Mouse (Mus musculus): ENCODE data around the gene Fbxl5. TPM values are rescaled to one million over a fixed set of nuclear protein-coding genes. Genes with fewer than 3 reads are reported as not detected.

Fbxl5 gene
- polyA plus RNA-seq, 1 experiment from 2014 or later, result 58.4 TPM

DNA sequence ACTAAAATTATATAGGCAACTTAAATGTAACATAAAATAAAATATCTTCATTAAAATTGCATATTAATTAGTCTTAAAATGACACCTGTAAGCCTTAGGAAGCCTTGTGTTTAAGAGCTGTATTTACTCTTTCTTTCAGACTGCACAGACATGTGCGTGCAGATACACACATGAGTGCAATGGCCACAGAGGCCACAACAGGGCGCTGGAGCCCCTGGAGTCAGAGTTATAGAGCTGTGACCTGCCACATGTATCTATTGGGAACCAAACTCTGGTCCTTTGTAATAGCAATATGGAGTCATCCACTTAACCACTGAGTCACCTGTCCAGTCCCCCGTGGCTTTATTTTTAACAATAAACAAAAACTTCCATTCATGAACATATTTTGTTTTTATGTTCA is 72.3 kb downstream of the Fbxl5 start:
- Histone ChIP-seq H3K27me3 (ENCODE audit: poor library complexity, severe bottlenecking) (no peaks in the 10 kb centered on the region), H3K27ac (no peak overlapping the region), H3K9me3 (no peaks in the 10 kb centered on the region), H3K4me3 (no peak overlapping the region), H3K4me1 (no peaks in the 10 kb centered on the region), H3K36me3 (replicated peaks) (peaks cover 60% of the 10 kb centered on the region)
- no peak for DNase-seq (ENCODE audit: extremely low spot score, low spot score)
- 88% methylated on average over 3 of the region's 3 CpGs for WGBS

- no peak overlapping the region for H3K4me3 ChIP-seq
- 95% methylated on average over 4 of the region's 4 CpGs for WGBS
- no peaks in the 10 kb centered on the region for H3K4me1 ChIP-seq
- no peaks in the 10 kb centered on the region for H3K9me3 ChIP-seq
- H3K27ac ChIP-seq, result no peak overlapping the region
- no peak for DNase-seq (ENCODE audit: extremely low spot score, low spot score)
- H3K36me3 ChIP-seq (replicated peaks), result peaks cover 62% of the 10 kb centered on the region
- H3K27me3 ChIP-seq (ENCODE audit: poor library complexity, severe bottlenecking), result no peaks in the 10 kb centered on the region
Observed at GRCm38 (mm10) chr5:43748039-43748438, 73.4 kb downstream of the Fbxl5 start.

- 70% methylated on average over 5 of the region's 5 CpGs for WGBS
- H3K27me3 ChIP-seq (ENCODE audit: poor library complexity, severe bottlenecking), result no peaks in the 10 kb centered on the region
- H3K27ac ChIP-seq, result no peak overlapping the region
- no peak for DNase-seq (ENCODE audit: extremely low spot score, low spot score)
- no peak overlapping the region for H3K4me3 ChIP-seq
- H3K9me3 ChIP-seq, result no peaks in the 10 kb centered on the region
- peaks cover 74% of the 10 kb centered on the region for H3K36me3 ChIP-seq (replicated peaks)
- H3K4me1 ChIP-seq, result no peaks in the 10 kb centered on the region
Observed at GRCm38 (mm10) chr5:43745156-43745555, 76.3 kb downstream of the Fbxl5 start.

- WGBS, result 89% methylated on average over 1 of the region's 1 CpGs
- Histone ChIP-seq H3K9me3 (no peaks in the 10 kb centered on the region), H3K4me3 (no peak overlapping the region), H3K36me3 (replicated peaks) (peaks cover 76% of the 10 kb centered on the region), H3K27ac (no peak overlapping the region), H3K27me3 (ENCODE audit: poor library complexity, severe bottlenecking) (no peaks in the 10 kb centered on the region), H3K4me1 (no peaks in the 10 kb centered on the region)
- no peak for DNase-seq (ENCODE audit: extremely low spot score, low spot score)
Observed at GRCm38 (mm10) chr5:43744187-43744586, 77.3 kb downstream of the Fbxl5 start.

GRCm38 (mm10) chr5:43732381-43732780 is 89.1 kb downstream of the Fbxl5 start:
- WGBS, result 92% methylated on average over 8 of the region's 8 CpGs
- Histone ChIP-seq H3K4me1 (no peaks in the 10 kb centered on the region), H3K36me3 (replicated peaks) (peaks cover 57% of the 10 kb centered on the region)

GRCm38 (mm10) chr5:43728375-43729165 is 92.9 kb downstream of the Fbxl5 start:
- Histone ChIP-seq H3K4me3 (no peak overlapping the region), H3K27me3 (ENCODE audit: poor library complexity, severe bottlenecking) (no peaks in the 10 kb centered on the region), H3K36me3 (replicated peaks) (peaks cover 72% of the 10 kb centered on the region), H3K27ac (no peak overlapping the region), H3K4me1 (no peaks in the 10 kb centered on the region), H3K9me3 (no peaks in the 10 kb centered on the region)
- DNase-seq (ENCODE audit: extremely low spot score, low spot score), result no peak
- 92% methylated on average over 11 of the region's 11 CpGs for WGBS

More at GRCm38 (mm10) chr5:43732381-43732780, 89.1 kb downstream of the Fbxl5 start:
- H3K9me3 ChIP-seq, result no peaks in the 10 kb centered on the region
- H3K27me3 ChIP-seq (ENCODE audit: poor library complexity, severe bottlenecking), result no peaks in the 10 kb centered on the region
- H3K27ac ChIP-seq, result no peak overlapping the region
- no peak overlapping the region for H3K4me3 ChIP-seq
- no peak for DNase-seq (ENCODE audit: extremely low spot score, low spot score)

DNA sequence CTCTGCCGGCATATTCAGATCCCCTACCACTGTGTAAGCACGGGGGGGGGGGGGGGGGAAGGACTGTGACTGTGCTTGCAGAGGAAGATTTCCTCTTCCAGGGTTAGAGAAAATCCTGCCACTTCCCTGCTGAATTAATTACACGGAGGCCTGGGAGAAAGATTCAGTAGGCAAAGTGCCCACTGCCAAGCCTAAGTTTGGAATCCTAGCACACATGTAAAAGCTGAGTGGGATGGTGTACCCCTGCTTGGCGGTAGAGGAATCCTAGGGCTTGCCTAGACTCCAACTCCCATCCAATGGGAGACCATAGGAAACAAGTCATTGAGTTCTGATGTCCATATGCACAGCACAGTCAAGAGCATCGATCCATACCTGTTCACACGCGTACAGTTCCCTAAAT is 97.6 kb downstream of the Fbxl5 start:
- WGBS, result 89% methylated on average over 7 of the region's 7 CpGs
- Histone ChIP-seq H3K27me3 (ENCODE audit: poor library complexity, severe bottlenecking) (no peaks in the 10 kb centered on the region), H3K36me3 (replicated peaks) (peaks cover 68% of the 10 kb centered on the region), H3K27ac (no peak overlapping the region), H3K9me3 (no peaks in the 10 kb centered on the region), H3K4me3 (no peak overlapping the region), H3K4me1 (no peaks in the 10 kb centered on the region)
- DNase-seq (ENCODE audit: extremely low spot score, low spot score), result no peak

DNA sequence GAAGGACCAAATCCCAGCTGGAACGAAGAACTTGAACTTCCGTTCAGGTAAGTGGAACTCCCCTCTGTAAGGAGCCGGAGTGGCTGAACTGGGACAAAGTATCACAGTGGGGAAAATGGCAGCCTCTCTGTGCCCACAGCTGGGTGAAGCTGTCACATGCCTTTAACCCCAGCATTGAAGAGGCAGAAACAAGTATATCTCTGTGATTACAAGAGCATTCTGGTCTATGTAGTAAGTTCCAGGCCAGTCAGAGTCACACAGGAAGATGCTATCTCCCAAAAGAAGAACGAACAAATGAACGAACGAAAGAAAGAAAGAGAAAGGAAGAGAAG is 99.0 kb downstream of the Fbxl5 start:
- H3K36me3 ChIP-seq (replicated peaks), result peaks cover 76% of the 10 kb centered on the region
- H3K9me3 ChIP-seq, result no peaks in the 10 kb centered on the region
- no peak for DNase-seq (ENCODE audit: extremely low spot score, low spot score)
- no peaks in the 10 kb centered on the region for H3K4me1 ChIP-seq
- no peak overlapping the region for H3K4me3 ChIP-seq
- WGBS, result 87% methylated on average over 6 of the region's 6 CpGs
- no peaks in the 10 kb centered on the region for H3K27me3 ChIP-seq (ENCODE audit: poor library complexity, severe bottlenecking)
- H3K27ac ChIP-seq, result no peak overlapping the region

- peaks cover 75% of the 10 kb centered on the region for H3K36me3 ChIP-seq (replicated peaks)
- no peaks in the 10 kb centered on the region for H3K27me3 ChIP-seq (ENCODE audit: poor library complexity, severe bottlenecking)
- no peak for DNase-seq (ENCODE audit: extremely low spot score, low spot score)
- H3K4me1 ChIP-seq, result no peaks in the 10 kb centered on the region
- WGBS, result 74% methylated on average over 5 of the region's 5 CpGs
- no peak overlapping the region for H3K4me3 ChIP-seq
- no peak overlapping the region for H3K27ac ChIP-seq
- no peaks in the 10 kb centered on the region for H3K9me3 ChIP-seq
Observed at GRCm38 (mm10) chr5:43721538-43722451, 99.6 kb downstream of the Fbxl5 start.

DNA sequence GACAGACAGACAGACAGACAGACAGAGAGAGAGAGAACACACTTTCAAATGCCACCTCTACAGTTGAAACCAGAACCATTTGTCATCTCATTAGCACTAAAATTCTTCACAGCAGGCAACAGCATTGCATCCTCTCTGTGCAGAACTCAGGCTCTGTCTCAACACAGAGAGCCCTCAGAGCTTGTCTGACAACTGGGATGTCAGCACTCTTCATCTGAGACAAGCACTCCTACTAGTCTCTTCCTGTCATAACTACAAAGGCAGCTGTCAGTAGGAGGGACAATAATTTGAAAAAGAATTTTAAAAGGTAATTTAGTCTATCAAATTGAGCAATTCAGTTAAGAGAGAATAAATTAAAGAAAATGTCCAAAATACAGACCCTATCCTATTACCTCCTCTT is 122.2 kb downstream of the Fbxl5 start:
- H3K9me3 ChIP-seq, result no peaks in the 10 kb centered on the region
- H3K36me3 ChIP-seq (replicated peaks), result peaks cover 81% of the 10 kb centered on the region
- DNase-seq (ENCODE audit: extremely low spot score, low spot score), result no peak
- no peak overlapping the region for H3K27ac ChIP-seq
- no peaks in the 10 kb centered on the region for H3K4me1 ChIP-seq
- no peaks in the 10 kb centered on the region for H3K27me3 ChIP-seq (ENCODE audit: poor library complexity, severe bottlenecking)
- H3K4me3 ChIP-seq, result no peak overlapping the region

DNA sequence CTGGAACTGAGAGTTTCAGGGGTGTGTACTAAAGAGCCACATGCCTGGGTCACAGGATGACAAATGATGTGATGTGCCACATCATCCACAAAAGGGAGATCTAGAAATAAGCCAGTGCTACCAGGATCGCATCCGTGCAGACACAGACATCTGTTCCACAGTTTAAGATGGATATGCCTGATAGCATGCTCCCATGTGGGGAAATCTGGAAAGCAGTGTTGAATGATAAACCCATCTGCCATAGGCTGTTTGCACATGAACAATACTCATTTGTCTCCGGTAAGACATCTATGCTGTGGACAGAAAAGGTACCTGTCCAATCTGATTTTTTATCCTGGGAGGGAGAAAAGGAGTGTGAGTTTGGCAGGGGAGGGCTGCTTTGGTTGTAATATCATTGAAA is 124.3 kb downstream of the Fbxl5 start:
- Histone ChIP-seq H3K4me3 (no peak overlapping the region), H3K36me3 (replicated peaks) (peaks cover 68% of the 10 kb centered on the region), H3K4me1 (no peaks in the 10 kb centered on the region), H3K27me3 (ENCODE audit: poor library complexity, severe bottlenecking) (no peaks in the 10 kb centered on the region), H3K9me3 (no peaks in the 10 kb centered on the region), H3K27ac (no peak overlapping the region)
- WGBS, result 94% methylated on average over 3 of the region's 3 CpGs
- DNase-seq (ENCODE audit: extremely low spot score, low spot score), result no peak

All from forebrain, embryonic 10.5 days (tissue).